Mouse (Mus musculus) inflammation-experienced regulatory T-cells (primary cell): Measurements from ENCODE around the gene Dok3. TPM values are rescaled to one million over a fixed set of nuclear protein-coding genes. Genes with fewer than 3 reads are reported as not detected.

Experiments used
- polyA plus RNA-seq, 2 experiments: library from polyadenylated mRNA; unstranded; fragments of 100-300 nt; shearing (Covaris generic); gene quantifications; one replicate each; pipeline ENCODE4 v1.2.1; 2017

Dok3 gene
- 1 to 10 TPM; 2.4 to 8.6 TPM for polyA plus RNA-seq

DNA sequence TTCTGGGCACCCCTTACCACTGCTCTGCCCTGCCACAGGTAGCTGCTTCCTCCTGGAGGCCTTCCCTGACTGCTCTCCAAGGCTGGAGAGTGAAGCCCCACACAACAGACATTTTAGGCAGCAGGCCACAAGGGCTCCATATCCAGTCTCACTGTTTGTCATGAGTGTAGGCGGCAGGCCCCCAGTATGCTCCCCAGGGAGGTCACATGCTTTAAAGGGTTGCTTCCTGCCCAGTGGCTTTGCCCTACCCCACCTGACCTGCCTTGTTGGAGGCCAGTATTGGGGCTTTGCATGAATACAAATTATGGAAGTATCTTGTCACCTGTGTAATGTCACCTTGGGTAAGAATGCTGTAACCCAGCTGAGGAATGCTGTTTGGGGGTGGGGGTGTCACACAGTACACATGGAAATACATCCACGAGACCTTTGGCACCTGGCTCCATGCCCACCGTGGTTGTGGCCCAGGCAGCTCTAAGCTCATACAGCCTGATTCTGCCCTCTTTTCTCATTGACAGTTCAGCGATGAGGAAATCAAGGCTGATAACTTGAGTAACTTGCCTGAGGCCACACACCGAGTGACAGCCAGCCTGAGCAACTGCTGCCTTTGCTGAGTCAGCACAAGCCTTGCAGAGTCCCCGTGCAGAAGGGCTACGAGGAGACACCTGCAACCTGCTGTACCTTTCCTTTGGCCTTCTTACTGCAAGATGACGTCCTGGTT is at the start of gene Dok3:
Dok3 (minus strand) TSS at position 99 of the 718 bp plus-strand sequence.

DNA sequence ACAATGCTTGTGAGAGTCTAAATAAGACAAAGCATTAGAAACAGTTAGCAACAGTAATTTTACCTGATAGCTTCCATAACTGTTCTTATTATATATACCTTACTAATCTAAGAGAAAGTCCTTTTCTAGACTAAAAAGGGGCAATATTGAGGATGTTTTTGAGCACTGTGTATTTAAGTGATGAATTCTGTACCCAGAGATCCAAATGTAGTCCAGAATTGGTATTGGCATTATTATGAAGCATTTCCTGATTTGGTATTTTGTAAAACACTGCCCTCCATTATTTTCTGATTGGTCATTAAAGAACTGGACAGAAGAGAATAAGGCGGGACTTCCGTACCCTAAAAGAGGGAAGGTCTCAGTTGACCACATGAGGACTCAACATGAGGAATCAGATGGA is 44.3 kb upstream of the Dok3 start, which contains the start of gene Tmed9:
Tmed9 (plus strand) TSS at position 301 of the 400 bp plus-strand sequence.

DNA sequence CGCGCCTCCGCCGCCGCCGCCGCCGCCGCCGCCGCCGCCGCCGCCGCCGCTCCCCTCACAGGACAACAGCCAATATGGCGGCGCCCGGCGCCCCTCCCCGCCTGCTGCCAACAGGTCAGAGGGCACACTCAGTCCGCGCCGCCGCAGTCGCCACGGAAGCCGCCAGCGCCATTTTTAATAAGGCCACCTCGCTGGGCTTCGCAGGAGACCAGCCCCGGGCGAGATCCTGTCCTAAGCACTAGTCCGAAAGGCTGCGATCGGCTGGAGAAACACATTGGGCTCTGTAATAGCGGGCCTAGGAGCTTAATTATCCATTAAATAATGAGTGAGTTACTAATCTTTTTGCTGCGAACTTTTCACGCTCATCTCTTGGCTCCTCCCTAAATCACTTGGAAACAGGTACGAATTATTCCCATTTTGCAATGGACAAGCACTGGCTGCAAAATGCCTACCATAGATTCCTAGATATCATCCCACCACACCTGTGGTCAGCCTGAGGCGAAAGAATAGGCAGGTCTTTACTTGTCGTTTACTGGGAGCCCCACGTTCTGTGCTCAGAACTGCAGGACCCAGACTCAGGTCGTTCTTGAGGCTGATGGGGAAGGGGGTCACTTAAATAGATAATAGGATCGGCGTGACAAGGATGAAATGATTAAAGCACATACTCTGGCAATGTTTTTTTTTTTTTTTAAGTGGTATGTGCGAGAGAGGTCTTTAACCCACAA is 42.1 kb upstream of the Dok3 start, which contains the start of gene Fam193b:
Fam193b (minus strand) TSS at position 94 of the 725 bp plus-strand sequence.

DNA sequence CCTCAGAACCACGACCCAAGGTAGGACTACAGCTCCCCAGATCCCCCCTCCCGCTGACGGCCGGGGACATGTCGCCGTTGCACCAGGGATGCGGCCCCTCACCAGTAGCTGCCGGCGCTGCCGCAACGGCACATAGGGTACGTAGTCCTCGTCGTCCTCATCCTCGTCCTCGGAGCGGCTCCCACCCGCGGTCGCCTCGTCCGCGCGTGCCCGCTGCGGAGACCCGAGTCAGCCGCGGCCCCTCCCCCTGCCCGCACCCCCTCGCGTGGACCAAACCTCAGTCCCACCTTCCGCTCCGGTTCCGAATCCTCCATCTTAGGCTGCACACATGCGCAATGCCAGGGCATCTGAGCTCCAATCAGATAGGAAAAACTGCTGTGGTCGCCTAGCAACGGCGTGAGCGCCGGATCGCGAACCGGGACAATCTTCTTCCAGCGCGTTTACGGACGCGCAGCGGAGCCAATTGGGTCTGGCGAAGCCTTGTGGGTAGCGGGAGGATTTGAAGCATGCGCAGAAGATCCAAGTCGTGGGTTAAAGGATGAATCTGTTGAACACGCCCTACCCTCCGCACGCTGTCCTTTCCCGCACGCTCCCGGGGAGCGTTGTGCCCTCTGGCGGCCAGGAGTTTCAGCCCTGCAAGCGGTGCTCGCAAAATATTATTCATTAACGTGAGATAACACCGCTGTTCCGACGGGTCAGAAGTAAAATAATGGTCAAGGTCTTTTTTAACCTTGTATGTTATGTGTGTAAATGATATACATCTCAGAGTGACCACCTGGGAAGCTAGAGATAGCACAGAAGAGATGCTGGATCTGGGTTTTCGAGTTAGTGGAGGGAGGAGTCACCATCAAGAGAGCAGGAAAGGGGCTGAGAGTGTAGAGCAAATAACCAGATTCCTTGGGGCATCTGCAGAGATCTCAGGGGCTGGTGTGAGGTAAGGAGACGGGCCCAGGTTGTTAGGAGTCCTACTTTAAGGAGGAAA is 7.4 kb upstream of the Dok3 start, which contains the start of gene Ddx41:
Ddx41 (minus strand) TSS at position 465 of the 982 bp plus-strand sequence.

DNA sequence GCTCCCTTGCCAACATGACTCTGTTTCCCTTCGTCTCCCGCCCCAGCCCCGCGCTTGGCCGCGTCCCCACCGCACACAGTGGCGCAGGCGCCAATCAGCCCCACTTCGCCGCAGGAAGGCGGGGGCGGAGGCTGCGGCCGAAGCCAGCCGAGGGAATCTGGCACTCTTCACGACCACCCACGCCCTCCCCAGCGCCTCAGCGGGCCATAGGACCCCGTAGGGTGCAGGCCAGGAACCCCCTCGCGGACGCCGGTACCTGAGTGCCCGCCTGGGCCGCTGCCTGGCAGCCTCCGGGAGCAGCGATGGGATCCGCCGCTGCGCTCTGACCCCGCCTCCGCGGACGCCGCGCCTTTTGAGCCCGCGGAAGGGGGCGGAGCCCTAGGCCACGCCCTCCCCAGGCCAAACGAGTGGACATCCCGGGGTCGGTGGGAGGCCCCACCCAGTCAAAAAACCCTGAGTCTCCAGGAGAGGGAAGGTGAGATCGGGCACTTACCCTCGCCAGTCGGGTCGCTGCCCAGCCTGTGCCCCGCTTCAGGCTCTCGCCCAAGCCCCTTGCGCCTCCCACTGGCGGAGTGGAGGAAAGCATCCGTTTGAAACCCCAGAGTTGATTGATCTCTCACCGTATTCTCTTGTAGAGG is 15.9 kb downstream of the Dok3 start, which contains the start of gene Pdlim7:
Pdlim7 (minus strand) TSS at position 566 of the 638 bp plus-strand sequence.

DNA sequence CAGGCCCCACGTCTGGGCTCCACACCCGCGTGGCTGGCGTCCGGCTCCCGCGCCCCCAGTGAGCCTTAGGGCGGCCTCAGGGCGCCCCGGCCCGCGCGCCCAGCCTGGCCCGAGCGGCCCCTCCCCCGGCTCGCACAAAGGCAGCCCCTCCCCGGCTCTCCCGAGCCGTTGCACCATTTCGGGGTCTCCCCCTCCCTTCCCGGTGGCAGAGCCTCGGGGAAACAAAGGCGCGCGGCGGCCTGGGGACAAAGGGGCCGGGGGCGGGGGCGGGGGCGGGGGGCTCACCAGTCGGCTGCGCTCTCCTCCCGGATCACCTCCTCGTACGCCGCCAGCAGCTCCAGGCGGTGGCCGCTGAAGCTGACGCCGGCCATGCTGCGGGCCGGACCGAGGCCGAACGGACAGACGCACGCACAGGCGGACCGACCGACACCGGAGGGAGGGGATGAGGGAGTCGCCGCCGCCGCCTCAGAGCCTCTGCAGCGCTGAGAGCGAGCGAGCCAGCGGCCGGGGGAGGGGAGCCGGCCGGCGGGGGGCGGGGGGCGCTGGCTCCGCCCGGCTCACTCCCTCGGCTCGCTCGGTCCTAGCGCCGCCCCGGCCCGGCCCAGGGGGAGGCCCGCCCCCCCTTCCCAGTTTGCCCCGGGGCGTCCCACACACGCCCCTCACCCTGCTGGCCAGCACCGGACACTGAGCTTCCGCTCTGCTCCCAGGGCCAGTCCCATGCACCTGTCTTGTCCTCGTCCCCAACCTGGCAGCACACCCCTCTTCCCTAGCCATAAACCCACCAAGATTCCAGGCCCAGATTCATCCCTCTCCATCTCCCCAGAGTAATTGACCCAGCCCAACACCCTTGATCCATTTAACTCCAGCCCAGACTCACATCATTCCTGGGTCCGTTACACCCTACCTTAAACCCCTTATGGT is 41.3 kb downstream of the Dok3 start, which contains the start of gene Dbn1:
Dbn1 (minus strand) TSS at position 534 of the 921 bp plus-strand sequence.

Other genes starting within 250 kb of the Dok3 start
- gene Prelid1, start 208.8 kb downstream of the Dok3 start, polyA plus RNA-seq: 100 to 1,000 TPM; 286 to 289 TPM
- 100 to 1,000 TPM; 157 to 162 TPM for gene Rab24, start 207.3 kb downstream of the Dok3 start, polyA plus RNA-seq
- 1 to 10 TPM in 1 of 2 experiments, under 1 TPM in 1; 0.51 to 1.2 TPM for gene Mxd3, start 199.5 kb downstream of the Dok3 start, polyA plus RNA-seq
- 100 to 1,000 TPM; 138 to 149 TPM for gene Lman2, start 166.5 kb downstream of the Dok3 start, polyA plus RNA-seq
- 100 to 1,000 TPM; 144 to 172 TPM for gene Rgs14, start 159.6 kb downstream of the Dok3 start, polyA plus RNA-seq
- gene Slc34a1, start 131.1 kb downstream of the Dok3 start, polyA plus RNA-seq: under 1 TPM; 0.05 to 0.13 TPM
- gene Pfn3, start 114.1 kb downstream of the Dok3 start, polyA plus RNA-seq: not detected
- gene F12, start 102.5 kb downstream of the Dok3 start, polyA plus RNA-seq: not detected
- 100 to 1,000 TPM; 281 to 356 TPM for gene Grk6, start 84.2 kb downstream of the Dok3 start, polyA plus RNA-seq
- gene Prr7, start 65.0 kb downstream of the Dok3 start, polyA plus RNA-seq: 1 to 10 TPM; 1.7 to 2.1 TPM
- not detected for gene Dbn1, start 41.2 kb downstream of the Dok3 start, polyA plus RNA-seq
- gene Pdlim7, start 15.6 kb downstream of the Dok3 start, polyA plus RNA-seq: 10 to 100 TPM; 14.8 to 15.1 TPM
- 10 to 100 TPM; 78.5 to 92.3 TPM for gene Ddx41, start 7.4 kb upstream of the Dok3 start, polyA plus RNA-seq
- gene Fam193b, start 41.8 kb upstream of the Dok3 start, polyA plus RNA-seq: 10 to 100 TPM; 53.3 to 66.9 TPM
- 100 to 1,000 TPM; 266 to 288 TPM for gene Tmed9, start 44.4 kb upstream of the Dok3 start, polyA plus RNA-seq
- 10 to 100 TPM; 37.2 to 52.2 TPM for gene B4galt7, start 70.6 kb upstream of the Dok3 start, polyA plus RNA-seq
- 10 to 100 TPM; 32.7 to 40.6 TPM for gene Caml, start 93.7 kb upstream of the Dok3 start, polyA plus RNA-seq
- 10 to 100 TPM; 60.5 to 74.3 TPM for gene Ddx46, start 105.7 kb upstream of the Dok3 start, polyA plus RNA-seq
- 10 to 100 TPM; 19.0 to 26.0 TPM for gene B230219D22Rik, start 163.8 kb upstream of the Dok3 start, polyA plus RNA-seq
- gene Txndc15, start 185.4 kb upstream of the Dok3 start, polyA plus RNA-seq: 10 to 100 TPM; 51.4 to 65.6 TPM
- 10 to 100 TPM; 50.3 to 54.4 TPM for gene Pcbd2, start 198.1 kb upstream of the Dok3 start, polyA plus RNA-seq